Mouse (Mus musculus) lung, embryonic 16.5 days (tissue): Measurements from ENCODE around the gene Aldoc. TPM values are rescaled to one million over a fixed set of nuclear protein-coding genes. Genes with fewer than 3 reads are reported as not detected.

Experiments
- ATAC-seq: fragments of 200-750 bp; cut with Nextera tagmentation; 2 replicates; pipeline ENCODE4 v1.8.0; 2017; ENCODE audit warnings: low read depth, mild to moderate bottlenecking, moderate library complexity
- H3K27ac ChIP-seq: fragments of 300-500 bp; sonication (generic); 2 replicates; pipeline ENCODE4 v1.5.1; 2014; ENCODE audit warnings: mild to moderate bottlenecking, control low read depth, low read length
- H3K27me3 ChIP-seq: fragments of 300-500 bp; sonication (generic); 2 replicates; pipeline ENCODE4 v1.6.1; 2014; ENCODE audit warnings: low read depth, low read length, mixed read lengths; ENCODE audit not compliant: control insufficient read depth, insufficient read depth
- H3K36me3 ChIP-seq: fragments of 300-500 bp; sonication (generic); 2 replicates; pipeline ENCODE4 v1.6.1; 2014; ENCODE audit warnings: low read length; ENCODE audit not compliant: control insufficient read depth, insufficient read depth
- H3K4me1 ChIP-seq: fragments of 300-500 bp; sonication (generic); replicated peaks from 2 replicates; pipeline ENCODE4 v1.6.1; 2014; ENCODE audit warnings: low read length, mixed read lengths; ENCODE audit not compliant: control insufficient read depth, insufficient read depth
- H3K4me2 ChIP-seq: fragments of 300-500 bp; sonication (generic); 2 replicates; pipeline ENCODE4 v1.6.1; 2014; ENCODE audit warnings: low read depth, low read length, control low read depth
- H3K4me3 ChIP-seq: fragments of 300-500 bp; sonication (generic); 2 replicates; pipeline ENCODE4 v1.5.1; 2014; ENCODE audit warnings: mild to moderate bottlenecking, low read length, control low read depth
- H3K9ac ChIP-seq: fragments of 300-500 bp; sonication (generic); 2 replicates; pipeline ENCODE4 v1.6.1; 2014; ENCODE audit warnings: low read length, control low read depth
- H3K9me3 ChIP-seq: fragments of 300-500 bp; sonication (generic); 2 replicates; pipeline ENCODE4 v1.6.1; 2016; ENCODE audit warnings: low read length; ENCODE audit not compliant: control insufficient read depth
- WGBS: fragments of 180-500 bp; shearing (Covaris S2); extraction: QIAGEN DNeasy Blood & Tissue Kit; methylation state at CpG from one replicate; pipeline ENCODE4 v1.1.7; 2014; 5-methylcytosine and 5-hydroxymethylcytosine counted together
- polyA plus RNA-seq: library from polyadenylated mRNA; unstranded; fragments of >200 nt; fragmentation: Nextera tagmentation; extraction: Ambion mirVana; gene quantifications from 2 replicates; pipeline ENCODE4 v1.2.1, GENCODE M21; 2015

Gene Aldoc
- polyA plus RNA-seq, 1 experiment from 2014 or later, result 8.9 TPM

DNA sequence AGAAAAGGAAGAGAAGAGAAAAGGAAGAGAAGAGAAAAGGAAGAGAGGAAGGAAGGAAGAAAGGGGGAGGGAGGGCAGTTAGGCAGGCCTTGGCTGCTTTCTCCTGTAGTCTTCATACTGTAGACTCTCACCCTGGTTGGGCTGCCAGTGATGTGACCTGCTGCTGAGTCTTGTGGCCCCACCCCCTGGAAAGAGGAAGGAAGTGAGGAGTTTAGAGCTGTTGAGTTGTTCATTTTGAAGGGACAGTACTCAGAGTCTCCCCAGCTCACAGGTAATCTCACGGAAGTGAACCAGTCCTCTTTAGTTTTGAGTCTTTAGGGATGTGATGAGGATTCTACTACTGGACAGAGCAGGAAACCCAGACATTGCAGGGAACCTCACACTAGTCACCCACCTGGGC is 30.3 kb downstream of the Aldoc start:
- 63% methylated on average over 1 of the region's 1 CpGs for WGBS
- H3K9ac ChIP-seq, result no peak overlapping the region
- H3K27me3 ChIP-seq, result no peaks in the 10 kb centered on the region
- H3K36me3 ChIP-seq, result no peaks in the 10 kb centered on the region
- no peak overlapping the region for H3K4me2 ChIP-seq
- peaks cover 6% of the 10 kb centered on the region; the same call in 1 of the 2 replicates for H3K4me1 ChIP-seq
- H3K4me3 ChIP-seq, result no peak overlapping the region
- no peak overlapping the region for H3K27ac ChIP-seq
- no peak for ATAC-seq
- no peaks in the 10 kb centered on the region for H3K9me3 ChIP-seq

DNA sequence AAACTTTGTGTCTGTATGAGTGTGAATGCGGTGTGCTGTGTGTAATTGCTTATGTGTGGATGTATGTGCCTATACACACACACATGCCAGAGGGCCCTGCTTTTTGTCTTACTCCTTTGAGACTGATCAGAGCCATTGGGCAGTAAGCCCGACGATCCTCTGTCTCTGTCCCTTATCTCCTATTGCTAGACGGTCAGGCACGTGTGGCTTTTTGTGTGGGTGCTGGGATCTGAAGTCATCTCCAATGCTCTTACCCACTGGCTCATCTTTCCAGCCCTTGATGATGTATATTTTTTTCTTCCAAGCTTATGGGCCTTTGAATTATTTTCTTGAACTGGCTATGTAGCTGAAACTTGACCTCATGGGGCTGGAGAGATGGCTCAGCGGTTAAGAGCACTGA is 32.1 kb downstream of the Aldoc start:
- H3K9ac ChIP-seq, result no peak overlapping the region
- WGBS, result 75% methylated on average over 6 of the region's 6 CpGs
- ATAC-seq, result no peak
- no peak overlapping the region for H3K4me2 ChIP-seq
- no peaks in the 10 kb centered on the region for H3K27me3 ChIP-seq
- H3K9me3 ChIP-seq, result no peaks in the 10 kb centered on the region
- peaks cover under 1% of the 10 kb centered on the region; the same call in 1 of the 2 replicates for H3K4me1 ChIP-seq
- no peak overlapping the region for H3K27ac ChIP-seq
- no peak overlapping the region for H3K4me3 ChIP-seq
- H3K36me3 ChIP-seq, result no peaks in the 10 kb centered on the region

DNA sequence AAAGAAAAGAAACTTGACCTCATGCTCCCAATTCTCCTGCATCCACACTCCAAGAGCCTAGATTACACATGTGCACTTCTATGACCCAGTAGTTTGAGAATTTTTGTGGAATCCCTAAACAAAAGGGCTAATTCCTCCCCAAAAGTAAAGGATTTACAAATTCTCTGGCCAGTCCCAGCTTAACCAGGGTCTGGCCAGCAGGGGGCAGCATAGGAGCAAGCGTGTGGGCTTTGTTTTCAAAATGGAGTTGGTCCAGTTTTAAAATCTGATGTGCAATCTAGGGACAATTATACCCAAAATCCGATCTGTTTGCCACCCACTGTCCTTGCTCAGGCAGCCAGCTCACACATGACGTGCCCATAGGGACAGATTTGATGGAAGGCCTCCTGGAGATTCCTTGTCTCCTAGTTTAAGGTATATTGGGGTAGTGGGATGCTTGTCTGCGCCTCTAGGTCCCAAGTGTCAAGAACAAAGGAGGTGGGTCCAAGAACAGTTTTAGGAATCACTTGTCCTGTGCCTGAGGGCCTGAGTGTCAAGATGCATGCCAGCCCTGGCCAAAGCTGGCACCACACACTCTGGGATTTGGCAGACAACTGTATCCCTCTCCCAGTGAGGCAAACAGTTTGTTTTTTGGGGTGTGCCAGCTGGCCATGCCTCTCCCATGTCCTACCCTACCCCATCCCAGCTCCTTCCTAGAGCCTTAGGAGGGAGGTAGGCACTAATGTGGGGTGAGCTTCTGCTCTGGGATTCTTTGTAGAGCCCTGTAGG is 32.9 kb downstream of the Aldoc start:
- ATAC-seq, result no peak
- H3K4me3 ChIP-seq, result no peak overlapping the region
- no peaks in the 10 kb centered on the region for H3K36me3 ChIP-seq
- H3K9me3 ChIP-seq, result no peaks in the 10 kb centered on the region
- no peaks in the 10 kb centered on the region; the same call in 1 of the 2 replicates for H3K4me1 ChIP-seq
- WGBS, result 33% methylated on average over 4 of the region's 4 CpGs
- no peaks in the 10 kb centered on the region for H3K27me3 ChIP-seq
- no peak overlapping the region for H3K9ac ChIP-seq
- H3K4me2 ChIP-seq, result no peak overlapping the region
- no peak overlapping the region for H3K27ac ChIP-seq

DNA sequence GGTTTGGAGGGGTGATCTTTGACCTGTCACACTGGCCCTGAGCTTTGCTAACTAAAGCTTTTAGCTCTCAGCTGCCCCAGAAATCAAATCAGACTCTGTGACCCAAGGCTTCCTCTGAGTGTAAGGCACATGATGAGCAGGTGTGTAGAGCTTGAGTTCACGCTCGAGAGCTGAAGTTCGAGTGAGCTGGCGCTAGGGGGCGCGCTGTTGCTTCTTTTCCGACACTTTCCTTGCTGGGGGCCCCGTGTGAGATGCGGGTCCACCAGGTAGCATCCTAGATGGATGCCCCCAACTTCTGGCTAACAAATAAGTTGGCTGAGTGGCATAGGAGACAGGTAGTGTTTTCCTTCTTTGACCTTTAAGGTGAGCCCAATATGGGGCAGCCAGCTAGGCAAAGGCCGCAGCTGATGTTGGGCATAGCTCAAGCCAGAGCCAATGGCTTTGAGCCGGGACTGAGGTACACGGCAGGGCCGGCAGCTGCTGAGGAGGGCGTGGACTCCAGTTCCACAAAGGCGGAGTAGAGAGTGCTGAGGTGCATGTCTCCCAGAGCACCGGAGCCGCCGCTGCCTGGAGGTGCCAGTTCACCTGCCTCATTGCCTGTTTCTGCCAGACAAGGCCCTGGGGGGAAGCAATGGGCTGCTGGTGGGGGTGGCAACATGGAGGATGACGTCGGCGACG is 35.7 kb downstream of the Aldoc start:
- H3K4me3 ChIP-seq, result no peak overlapping the region
- no peak overlapping the region for H3K4me2 ChIP-seq
- no peaks in the 10 kb centered on the region for H3K36me3 ChIP-seq
- no peaks in the 10 kb centered on the region; the same call in 1 of the 2 replicates for H3K4me1 ChIP-seq
- ATAC-seq, result no peak
- H3K27me3 ChIP-seq, result no peaks in the 10 kb centered on the region
- H3K9ac ChIP-seq, result no peak overlapping the region
- no peaks in the 10 kb centered on the region for H3K9me3 ChIP-seq
- 12% methylated on average over 22 of the region's 22 CpGs for WGBS
- no peak overlapping the region for H3K27ac ChIP-seq

DNA sequence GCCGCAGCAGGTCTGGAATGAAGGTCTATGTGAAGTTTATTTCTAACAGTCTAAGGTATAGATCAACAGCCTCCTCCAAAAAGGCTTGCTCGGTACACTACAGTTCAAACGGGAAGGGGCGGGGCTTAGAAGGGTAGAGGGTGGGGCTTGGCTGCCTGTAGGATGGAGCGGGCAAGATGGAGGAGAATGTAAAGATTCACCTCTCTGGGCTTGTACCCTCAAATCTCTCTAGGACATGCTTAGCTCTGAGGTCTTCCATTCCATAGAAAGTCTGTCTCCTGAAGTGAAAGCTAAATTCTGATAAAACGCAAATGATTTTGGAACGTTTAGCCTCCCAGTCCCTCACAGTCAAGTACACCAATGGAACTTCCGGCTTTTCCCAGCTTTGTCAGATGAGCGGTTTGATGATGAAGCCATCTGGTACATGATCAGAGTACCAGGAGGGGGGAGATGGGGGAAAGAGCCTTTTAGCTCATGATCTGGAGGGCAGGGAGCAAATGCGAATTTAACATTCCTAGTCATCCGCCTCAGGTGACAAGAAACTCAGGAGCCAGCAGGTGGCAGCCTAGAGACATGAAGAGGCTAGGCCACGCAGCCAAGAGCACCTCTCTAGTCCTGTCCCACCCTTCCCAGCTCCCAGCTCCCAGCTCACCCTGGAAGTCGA is 37.5 kb downstream of the Aldoc start:
- H3K4me3 ChIP-seq, result peak overlapping the region; percentile 48
- H3K36me3 ChIP-seq, result no peaks in the 10 kb centered on the region
- H3K4me1 ChIP-seq, result no peaks in the 10 kb centered on the region; the same call in 1 of the 2 replicates
- H3K9me3 ChIP-seq, result no peaks in the 10 kb centered on the region
- peak; percentile 82 for ATAC-seq
- peak overlapping the region; percentile 47 for H3K9ac ChIP-seq
- no peaks in the 10 kb centered on the region for H3K27me3 ChIP-seq
- 8% methylated on average over 13 of the region's 13 CpGs for WGBS
- H3K27ac ChIP-seq, result no peak overlapping the region
- H3K4me2 ChIP-seq, result peak overlapping the region; percentile 66

DNA sequence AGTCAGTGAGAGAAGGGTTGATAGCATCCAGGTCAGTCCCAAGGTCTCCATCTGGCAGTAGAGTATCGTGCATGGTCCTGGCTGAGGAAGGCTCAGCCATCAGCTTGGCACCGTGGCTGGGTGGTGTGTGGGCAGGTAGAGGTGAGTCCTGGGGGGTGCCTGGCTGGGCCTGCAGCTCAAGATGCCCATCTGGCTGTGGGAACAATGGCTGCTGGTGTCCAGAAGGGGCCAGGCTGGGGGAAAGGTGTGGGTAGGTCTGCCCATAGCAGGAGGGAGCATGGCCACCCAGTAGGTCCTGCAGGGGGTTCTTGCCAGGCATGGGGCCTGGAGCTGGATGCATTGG is 38.0 kb downstream of the Aldoc start:
- Histone ChIP-seq H3K4me1 (no peaks in the 10 kb centered on the region; the same call in 1 of the 2 replicates), H3K27ac (no peak overlapping the region), H3K4me2 (no peak overlapping the region), H3K9me3 (no peaks in the 10 kb centered on the region), H3K4me3 (no peak overlapping the region), H3K36me3 (no peaks in the 10 kb centered on the region), H3K9ac (no peak overlapping the region), H3K27me3 (no peaks in the 10 kb centered on the region)
- peak; percentile 7; the same call in 1 of the 2 replicates for ATAC-seq
- 59% methylated on average over 2 of the region's 2 CpGs for WGBS

DNA sequence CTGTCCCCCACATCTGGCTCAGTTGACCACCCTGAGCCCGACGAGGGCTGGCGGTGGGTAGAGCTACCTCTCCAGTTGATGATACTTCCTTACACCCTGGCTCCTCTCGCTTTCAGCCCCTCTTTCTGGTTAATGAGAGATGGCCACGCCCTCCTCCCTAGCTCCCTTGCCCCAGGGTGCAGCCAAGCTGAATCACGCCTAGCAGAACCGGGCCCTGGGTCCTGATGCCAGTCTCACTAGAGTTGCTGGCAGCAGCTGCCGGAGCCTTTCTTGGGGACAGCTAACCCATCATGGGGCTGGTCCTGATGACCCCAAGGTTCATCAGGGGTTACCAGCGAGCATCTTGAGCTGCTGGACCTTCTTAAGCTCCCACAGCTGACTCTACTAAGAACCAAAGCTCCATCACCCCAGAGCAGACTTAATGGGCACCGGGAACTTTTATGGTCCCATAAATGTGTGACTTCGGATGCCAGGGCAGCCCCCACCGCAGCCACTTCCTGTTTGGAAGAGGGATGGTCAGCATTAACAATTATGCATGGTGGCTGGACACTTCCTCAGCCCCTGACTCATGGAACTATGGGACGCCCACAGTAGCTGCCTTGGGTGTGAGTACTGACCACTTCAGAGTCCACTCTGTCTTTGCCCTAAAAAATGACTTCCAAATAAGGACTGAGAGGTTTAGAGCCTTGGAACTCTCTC is 40.7 kb downstream of the Aldoc start:
- H3K9ac ChIP-seq, result no peak overlapping the region
- 74% methylated on average over 13 of the region's 13 CpGs for WGBS
- H3K4me3 ChIP-seq, result no peak overlapping the region
- H3K4me2 ChIP-seq, result no peak overlapping the region
- no peak for ATAC-seq
- no peaks in the 10 kb centered on the region for H3K9me3 ChIP-seq
- H3K27ac ChIP-seq, result no peak overlapping the region
- H3K27me3 ChIP-seq, result no peaks in the 10 kb centered on the region
- no peaks in the 10 kb centered on the region for H3K36me3 ChIP-seq
- H3K4me1 ChIP-seq, result no peaks in the 10 kb centered on the region; the same call in 1 of the 2 replicates

DNA sequence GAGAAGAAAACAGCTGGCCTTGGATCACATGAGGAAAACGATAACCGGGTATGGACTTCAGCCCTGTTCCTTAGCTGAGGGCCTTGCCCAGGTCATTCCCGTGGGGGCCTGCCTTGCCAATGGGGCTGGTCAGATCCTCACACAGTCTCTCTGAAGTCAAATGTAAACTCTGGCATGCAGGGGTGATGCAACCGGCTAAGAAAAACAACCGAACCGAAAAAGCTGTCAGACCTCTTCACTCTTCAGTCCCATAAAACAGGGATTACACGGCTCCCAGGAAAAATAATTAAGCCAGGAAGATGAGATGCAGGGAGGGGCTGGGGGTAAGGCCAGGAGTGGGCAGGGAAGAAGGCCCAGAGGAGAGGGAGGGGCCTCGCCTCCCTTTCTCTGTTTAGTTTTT is 41.3 kb downstream of the Aldoc start:
- Histone ChIP-seq H3K4me1 (no peaks in the 10 kb centered on the region; the same call in 1 of the 2 replicates), H3K27ac (no peak overlapping the region), H3K9me3 (no peaks in the 10 kb centered on the region), H3K4me3 (no peak overlapping the region), H3K4me2 (no peak overlapping the region), H3K9ac (no peak overlapping the region), H3K27me3 (no peaks in the 10 kb centered on the region), H3K36me3 (no peaks in the 10 kb centered on the region)
- 14% methylated on average over 8 of the region's 8 CpGs for WGBS
- ATAC-seq, result no peak
